Mouse (Mus musculus) limb, embryonic 10.5 days (tissue): ENCODE measurements around the gene Mfsd2a. TPM values are rescaled to one million over a fixed set of nuclear protein-coding genes. Genes with fewer than 3 reads are reported as not detected.

ENCODE experiments used
- DNase-seq: peaks from one replicate; pipeline ENCODE4 v3.0.0-alpha.2; 2017; ENCODE audit warnings: low spot score
- H3K27ac ChIP-seq: fragments of 300-500 bp; sonication (generic); 2 replicates; pipeline ENCODE4 v1.5.1; 2016; ENCODE audit warnings: mild to moderate bottlenecking
- H3K27me3 ChIP-seq: fragments of 300-500 bp; sonication (generic); 2 replicates; pipeline ENCODE4 v1.6.1; 2016; ENCODE audit warnings: low read depth, mild to moderate bottlenecking; ENCODE audit not compliant: poor library complexity, severe bottlenecking
- H3K36me3 ChIP-seq: fragments of 300-500 bp; sonication (generic); 2 replicates; pipeline ENCODE4 v1.6.1; 2016; ENCODE audit warnings: mild to moderate bottlenecking, moderate library complexity
- H3K4me1 ChIP-seq: fragments of 300-500 bp; sonication (generic); 2 replicates; pipeline ENCODE4 v1.6.1; 2016
- H3K4me3 ChIP-seq: fragments of 300-500 bp; sonication (generic); 2 replicates; pipeline ENCODE4 v1.5.1; 2016; ENCODE audit warnings: mild to moderate bottlenecking, moderate library complexity
- H3K9me3 ChIP-seq: fragments of 300-500 bp; sonication (generic); replicated peaks from 2 replicates; pipeline ENCODE4 v1.6.1; 2016; ENCODE audit warnings: mild to moderate bottlenecking
- WGBS: fragments of 180-500 bp; shearing (Covaris S2); methylation state at CpG from one replicate; pipeline ENCODE4 v1.1.7; 2016; 5-methylcytosine and 5-hydroxymethylcytosine counted together
- polyA plus RNA-seq: library from polyadenylated mRNA; unstranded; fragments of >200 nt; fragmentation: Nextera tagmentation; extraction: Ambion mirVana; gene quantifications from 2 replicates; pipeline ENCODE4 v1.2.1, GENCODE M21; 2016

Gene Mfsd2a
- polyA plus RNA-seq, 1 experiment from 2014 or later = 10.1 TPM

DNA sequence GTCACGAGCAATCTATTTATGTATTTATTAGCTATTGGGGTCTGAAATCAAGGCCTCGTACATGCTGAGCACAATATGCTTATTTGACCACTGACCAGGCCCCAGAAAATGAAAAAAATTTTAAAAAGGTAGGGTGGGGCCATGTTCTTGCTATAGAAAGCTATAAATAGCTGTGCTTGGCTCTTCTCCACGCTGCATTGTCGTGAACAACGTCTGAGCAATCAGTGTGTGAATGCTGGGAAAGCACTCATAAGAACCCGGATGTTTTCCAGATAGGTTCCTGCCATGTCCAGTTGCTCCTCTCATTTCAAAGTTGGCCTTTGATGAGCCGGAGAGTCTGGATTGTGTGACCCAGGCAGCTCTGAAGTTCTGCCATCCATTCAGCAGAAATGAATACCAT lies 46.8 kb downstream of the Mfsd2a start:
- Histone ChIP-seq H3K27me3 (no peaks in the 10 kb centered on the region), H3K36me3 (no peaks in the 10 kb centered on the region), H3K4me3 (no peak overlapping the region), H3K9me3 (no peaks in the 10 kb centered on the region), H3K4me1 (no peaks in the 10 kb centered on the region), H3K27ac (no peak overlapping the region)
- WGBS = 87% methylated on average over 7 of the region's 7 CpGs
- no peak for DNase-seq

DNA sequence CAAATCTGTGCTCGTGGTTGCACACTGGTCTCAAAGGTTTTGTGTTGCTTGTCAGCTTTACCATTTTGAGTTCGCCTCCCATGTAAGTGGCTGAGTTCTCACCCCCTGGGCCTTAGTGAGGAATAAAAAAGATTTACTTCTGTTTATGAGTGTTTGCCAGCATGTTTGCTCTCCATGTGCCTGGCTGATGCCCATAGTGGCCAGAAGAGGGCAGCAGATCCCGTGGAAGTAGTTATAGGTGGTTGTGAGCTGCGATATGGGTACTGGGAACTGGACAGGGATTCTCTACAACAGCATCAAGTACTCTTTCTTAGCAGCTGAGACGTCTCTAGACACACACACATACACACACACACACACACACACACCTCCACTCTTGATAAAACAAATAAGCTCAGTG lies 48.4 kb downstream of the Mfsd2a start:
- Histone ChIP-seq H3K27ac (no peak overlapping the region), H3K27me3 (no peaks in the 10 kb centered on the region)
- WGBS = 73% methylated on average over 5 of the region's 5 CpGs

DNA sequence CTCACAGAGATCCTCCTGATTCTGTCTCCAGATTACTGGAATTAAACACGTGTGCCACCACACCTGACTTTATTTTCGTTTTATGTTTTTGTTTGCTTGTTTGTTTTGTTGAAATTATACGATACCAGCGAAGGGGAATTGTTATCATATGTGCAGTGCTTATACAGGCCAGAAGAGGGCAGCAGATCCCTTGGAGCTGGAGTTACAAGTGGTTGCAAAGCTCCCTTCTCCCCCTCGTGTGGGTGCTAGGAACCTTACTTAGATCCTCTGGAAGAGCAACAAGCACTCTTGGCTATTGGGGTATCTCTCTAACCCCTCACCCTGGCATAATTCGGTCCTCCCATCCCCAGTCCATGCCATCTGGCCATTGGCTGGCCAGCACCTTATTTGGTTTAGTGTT lies 50.4 kb downstream of the Mfsd2a start:
- H3K36me3 ChIP-seq = no peaks in the 10 kb centered on the region
- H3K27ac ChIP-seq = no peak overlapping the region
- WGBS = 47% methylated on average over 6 of the region's 6 CpGs
- no peaks in the 10 kb centered on the region for H3K9me3 ChIP-seq
- no peaks in the 10 kb centered on the region for H3K27me3 ChIP-seq
- H3K4me1 ChIP-seq = no peaks in the 10 kb centered on the region
- DNase-seq = no peak
- H3K4me3 ChIP-seq = no peak overlapping the region

More for the DNA sequence above, 48.4 kb downstream of the Mfsd2a start:
- Histone ChIP-seq H3K4me3 (no peak overlapping the region), H3K36me3 (no peaks in the 10 kb centered on the region), H3K9me3 (no peaks in the 10 kb centered on the region), H3K4me1 (no peaks in the 10 kb centered on the region)
- DNase-seq = no peak

DNA sequence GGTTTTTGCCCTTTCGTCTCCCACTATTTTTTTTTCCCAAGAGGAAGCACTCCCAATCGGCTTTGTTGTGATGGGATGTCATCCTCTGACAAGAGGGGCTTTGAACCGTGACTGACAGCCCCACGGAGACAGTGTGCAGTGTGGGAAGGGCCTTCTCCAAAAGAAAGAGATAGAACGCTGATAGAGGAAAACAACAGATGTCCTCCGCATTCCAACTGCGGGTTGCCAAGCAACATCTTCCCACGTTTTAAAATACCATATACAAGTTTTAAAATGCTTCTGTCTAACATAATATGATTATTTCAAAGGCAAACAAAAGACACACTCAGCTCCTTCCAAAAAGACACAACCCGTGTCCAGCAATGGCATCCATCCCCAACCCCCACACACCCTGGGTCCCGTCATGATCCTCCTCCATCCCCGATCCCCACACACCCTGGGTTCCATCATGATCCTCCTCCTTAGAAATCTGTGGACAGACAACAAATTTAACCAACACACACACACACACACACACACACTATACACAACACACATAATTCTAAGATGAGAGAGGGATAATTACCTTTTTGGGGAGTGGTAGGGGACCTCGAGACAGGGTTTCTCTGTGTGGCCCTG lies 51.3 kb downstream of the Mfsd2a start:
- no peaks in the 10 kb centered on the region for H3K36me3 ChIP-seq
- no peaks in the 10 kb centered on the region for H3K9me3 ChIP-seq
- H3K4me3 ChIP-seq = no peak overlapping the region
- no peaks in the 10 kb centered on the region for H3K27me3 ChIP-seq
- DNase-seq = no peak
- WGBS = 67% methylated on average over 12 of the region's 12 CpGs
- H3K27ac ChIP-seq = no peak overlapping the region
- H3K4me1 ChIP-seq = no peaks in the 10 kb centered on the region

DNA sequence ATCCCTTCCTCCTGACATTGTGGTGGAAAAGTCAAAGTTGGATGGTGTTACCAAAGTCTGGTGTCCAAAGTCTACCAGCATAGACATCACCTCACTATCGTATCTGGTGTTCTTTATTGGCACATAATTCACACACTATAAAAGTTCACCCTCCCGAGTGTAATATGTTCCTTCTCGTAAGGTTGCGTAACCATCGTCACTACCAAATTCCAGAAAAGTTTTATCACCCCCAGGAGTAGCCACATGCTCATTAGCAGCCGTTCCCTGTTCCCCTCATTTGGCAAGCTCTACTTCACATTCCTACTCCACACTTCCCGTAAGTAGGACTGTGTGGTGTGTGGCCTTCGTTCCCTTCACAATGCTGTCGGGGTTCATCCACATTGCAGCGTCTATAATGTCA lies 55.6 kb downstream of the Mfsd2a start:
- Histone ChIP-seq H3K27me3 (no peaks in the 10 kb centered on the region), H3K9me3 (no peaks in the 10 kb centered on the region), H3K4me1 (no peaks in the 10 kb centered on the region), H3K36me3 (no peaks in the 10 kb centered on the region), H3K27ac (no peak overlapping the region), H3K4me3 (no peak overlapping the region)
- DNase-seq = no peak
- WGBS = 79% methylated on average over 10 of the region's 10 CpGs

DNA sequence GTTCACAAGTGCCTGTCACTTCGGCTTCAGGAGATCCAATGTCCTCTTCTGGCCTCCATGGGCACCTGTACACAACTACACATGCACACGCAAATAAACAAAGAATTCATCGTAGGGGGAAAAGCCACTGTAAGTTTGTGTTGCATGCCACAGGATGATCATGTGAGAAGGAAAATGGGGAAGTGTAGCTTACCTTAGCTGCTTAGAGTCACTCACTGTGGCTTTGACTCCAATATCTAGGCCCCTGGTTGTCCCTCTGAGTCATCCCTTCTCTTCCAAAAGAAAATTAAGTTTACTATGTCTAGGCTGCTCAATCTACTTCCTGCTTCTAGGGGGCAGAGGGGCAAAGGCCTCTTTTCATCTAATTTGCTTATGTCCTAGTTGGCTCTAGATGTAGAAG lies 57.3 kb downstream of the Mfsd2a start:
- no peak overlapping the region for H3K27ac ChIP-seq
- H3K36me3 ChIP-seq = no peaks in the 10 kb centered on the region
- H3K4me3 ChIP-seq = no peak overlapping the region
- 96% methylated on average over 3 of the region's 3 CpGs for WGBS
- H3K9me3 ChIP-seq = no peaks in the 10 kb centered on the region
- no peaks in the 10 kb centered on the region for H3K4me1 ChIP-seq
- DNase-seq = no peak
- H3K27me3 ChIP-seq = no peaks in the 10 kb centered on the region

DNA sequence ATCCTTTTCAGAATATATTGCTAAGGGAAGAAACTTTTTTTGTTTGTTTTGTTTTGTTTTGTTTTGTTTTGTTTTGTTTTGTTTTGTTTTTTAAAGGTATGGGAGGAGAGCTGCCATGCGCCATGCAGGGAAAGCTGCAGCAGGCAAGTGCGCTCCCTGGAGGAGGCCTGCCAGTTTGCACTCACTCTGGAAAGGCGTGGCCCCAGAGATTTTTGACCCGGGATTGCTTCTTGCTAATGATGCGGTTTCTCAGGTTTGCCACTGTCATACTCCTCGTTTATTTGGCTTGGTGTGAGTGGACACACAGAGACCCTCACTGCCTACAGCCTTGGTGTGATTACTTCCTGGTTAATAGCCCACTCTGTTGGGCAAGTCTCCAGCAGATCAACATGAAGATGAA lies 58.8 kb downstream of the Mfsd2a start:
- Histone ChIP-seq H3K4me1 (no peaks in the 10 kb centered on the region), H3K36me3 (no peaks in the 10 kb centered on the region), H3K9me3 (no peaks in the 10 kb centered on the region), H3K4me3 (no peak overlapping the region), H3K27me3 (no peaks in the 10 kb centered on the region), H3K27ac (no peak overlapping the region)
- peak; percentile 34 for DNase-seq
- WGBS = 28% methylated on average over 6 of the region's 6 CpGs

DNA sequence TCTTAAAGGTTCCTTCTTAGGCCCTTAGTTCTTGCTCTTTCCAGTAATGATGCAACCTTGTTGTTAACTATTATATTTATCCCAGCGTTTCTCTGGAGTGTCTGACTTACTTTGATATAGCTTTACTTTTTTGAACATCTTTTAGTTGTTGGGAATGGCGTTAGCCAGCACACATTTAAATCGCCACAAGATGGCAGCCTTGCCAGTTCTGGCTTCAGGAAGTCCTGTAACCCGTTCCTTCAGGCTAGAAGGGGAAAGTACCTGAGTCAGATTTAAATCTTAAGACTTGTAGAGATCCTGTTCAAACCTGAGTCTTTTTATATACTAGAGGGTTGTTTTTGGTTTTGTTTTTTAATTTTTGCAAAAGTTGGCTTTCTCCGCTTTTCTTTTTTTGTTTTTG lies 62.7 kb downstream of the Mfsd2a start:
- 23% methylated on average over 5 of the region's 5 CpGs for WGBS
- DNase-seq = peak; percentile 62
- Histone ChIP-seq H3K4me1 (no peaks in the 10 kb centered on the region), H3K9me3 (no peaks in the 10 kb centered on the region), H3K27ac (no peak overlapping the region), H3K36me3 (no peaks in the 10 kb centered on the region), H3K4me3 (no peak overlapping the region), H3K27me3 (no peaks in the 10 kb centered on the region)

DNA sequence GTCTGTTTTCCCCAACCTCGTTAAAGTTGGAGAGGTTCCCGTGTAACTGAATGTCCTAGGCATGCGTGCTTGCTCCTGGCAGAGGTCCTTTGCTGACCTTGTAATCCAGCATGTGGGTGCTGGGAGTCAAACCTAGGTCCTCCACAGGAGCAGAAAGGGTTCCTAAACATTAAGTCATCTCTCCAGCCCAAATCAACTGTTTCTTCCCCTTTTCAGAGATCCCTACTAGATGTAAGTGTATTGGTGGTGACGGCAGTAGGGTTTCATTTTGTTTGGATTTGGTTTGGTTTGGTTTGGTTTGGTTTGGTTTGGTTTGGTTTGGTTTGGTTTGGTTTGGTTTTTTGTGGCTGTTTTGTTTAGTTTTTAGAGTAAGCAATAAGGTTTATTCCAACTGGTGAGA lies 63.2 kb downstream of the Mfsd2a start:
- 86% methylated on average over 4 of the region's 4 CpGs for WGBS
- Histone ChIP-seq H3K4me1 (no peaks in the 10 kb centered on the region), H3K36me3 (no peaks in the 10 kb centered on the region), H3K9me3 (no peaks in the 10 kb centered on the region), H3K27ac (no peak overlapping the region), H3K4me3 (no peak overlapping the region), H3K27me3 (no peaks in the 10 kb centered on the region)
- no peak for DNase-seq

Other genes with a start within 250 kb of the Mfsd2a start
- gene Ppt1, start 124.9 kb downstream of the Mfsd2a start, polyA plus RNA-seq = 45.4 and 55.3 TPM in 2 replicates
- gene Cap1, start 75.1 kb downstream of the Mfsd2a start, polyA plus RNA-seq = 45.3 and 46.5 TPM in 2 replicates
- 25.5 and 28.6 TPM in 2 replicates for gene Mycl, start 34.5 kb upstream of the Mfsd2a start, polyA plus RNA-seq
- gene Trit1, start 55.4 kb upstream of the Mfsd2a start, polyA plus RNA-seq = 17.7 and 17.8 TPM in 2 replicates
- gene Bmp8b, start 144.0 kb upstream of the Mfsd2a start, polyA plus RNA-seq = 0.16 and 0.29 TPM in 2 replicates
- not detected in 2 replicates for gene Oxct2b, start 155.1 kb upstream of the Mfsd2a start, polyA plus RNA-seq
- 133 and 144 TPM in 2 replicates for gene Ppie, start 178.8 kb upstream of the Mfsd2a start, polyA plus RNA-seq
- 0.28 and 0.48 TPM in 2 replicates for gene Hpcal4, start 222.0 kb upstream of the Mfsd2a start, polyA plus RNA-seq
- not detected in 2 replicates for gene Nt5c1a, start 240.3 kb upstream of the Mfsd2a start, polyA plus RNA-seq